Mouse (Mus musculus) hindbrain, embryonic 16.5 days (tissue): Measurements from ENCODE around the gene Furin. TPM values are rescaled to one million over a fixed set of nuclear protein-coding genes. Genes with fewer than 3 reads are reported as not detected.

Experiments
- ATAC-seq: fragments of 200-750 bp; cut with Nextera tagmentation; 2 replicates; pipeline ENCODE4 v1.8.0; 2017; ENCODE audit warnings: moderate TSS enrichment, moderate library complexity
- H3K27ac ChIP-seq: fragments of 300-500 bp; sonication (generic); 2 replicates; pipeline ENCODE4 v1.5.1; 2014; ENCODE audit warnings: low read depth, mild to moderate bottlenecking, control low read depth, low read length, moderate library complexity
- H3K27me3 ChIP-seq: fragments of 300-500 bp; sonication (generic); replicated peaks from 2 replicates; pipeline ENCODE4 v1.6.1; 2014; ENCODE audit warnings: low read length; ENCODE audit not compliant: control insufficient read depth, insufficient read depth
- H3K36me3 ChIP-seq: fragments of 300-500 bp; sonication (generic); 2 replicates; pipeline ENCODE4 v1.6.1; 2014; ENCODE audit warnings: mild to moderate bottlenecking, low read length, moderate library complexity, mixed read lengths; ENCODE audit not compliant: control insufficient read depth, insufficient read depth
- H3K4me1 ChIP-seq: fragments of 300-500 bp; sonication (generic); 2 replicates; pipeline ENCODE4 v1.6.1; 2014; ENCODE audit warnings: low read depth, low read length; ENCODE audit not compliant: control insufficient read depth, insufficient read depth
- H3K4me2 ChIP-seq: fragments of 300-500 bp; sonication (generic); 2 replicates; pipeline ENCODE4 v1.6.1; 2014; ENCODE audit warnings: mild to moderate bottlenecking, low read length, control low read depth, moderate library complexity
- H3K4me3 ChIP-seq: fragments of 300-500 bp; sonication (generic); 2 replicates; pipeline ENCODE4 v1.5.1; 2014; ENCODE audit warnings: mild to moderate bottlenecking, low read length, control low read depth, moderate library complexity
- H3K9ac ChIP-seq: fragments of 300-500 bp; sonication (generic); 2 replicates; pipeline ENCODE4 v1.6.1; 2014; ENCODE audit warnings: low read depth, mild to moderate bottlenecking, control low read depth, low read length, moderate library complexity
- H3K9me3 ChIP-seq: fragments of 300-500 bp; sonication (generic); 2 replicates; pipeline ENCODE4 v1.6.1; 2014; ENCODE audit warnings: mild to moderate bottlenecking, low read length, moderate library complexity; ENCODE audit not compliant: control insufficient read depth
- WGBS: fragments of 180-500 bp; shearing (Covaris S2); extraction: QIAGEN DNeasy Blood & Tissue Kit; methylation state at CpG from one replicate; pipeline ENCODE4 v1.1.7; 2014; 5-methylcytosine and 5-hydroxymethylcytosine counted together
- polyA plus RNA-seq: library from polyadenylated mRNA; unstranded; fragments of >200 nt; fragmentation: Nextera tagmentation; extraction: Ambion mirVana; gene quantifications from 2 replicates; pipeline ENCODE4 v1.2.1, GENCODE M21; 2015

The Furin gene
- 3.9 and 4.5 TPM in 2 replicates for polyA plus RNA-seq

DNA sequence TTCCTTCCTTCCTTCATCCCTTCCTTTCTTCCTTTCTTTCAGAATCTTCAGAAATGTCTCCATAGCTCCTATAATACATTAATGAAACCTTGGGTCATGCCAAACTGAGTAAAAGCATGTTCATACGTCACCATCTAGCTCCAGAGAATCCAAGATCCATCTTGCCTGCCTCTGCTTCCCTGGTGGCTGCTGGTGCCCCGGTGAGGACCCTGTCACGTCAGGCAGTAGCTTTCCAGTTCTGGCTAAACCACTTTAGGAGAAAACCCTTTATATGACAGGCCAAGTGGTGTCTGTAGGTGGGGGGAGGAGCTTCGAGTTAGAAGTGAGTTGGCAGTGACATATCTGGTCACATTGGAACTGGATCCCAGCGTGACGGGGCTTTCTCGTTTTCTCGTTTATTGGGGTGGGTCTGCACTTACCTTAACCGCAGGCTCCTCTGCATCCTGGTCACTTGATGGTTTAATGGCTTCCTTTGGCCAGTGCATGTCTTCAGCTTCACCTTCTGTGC is at the start of gene Furin:
Furin (minus strand) TSS at position 249 of the 508 bp plus-strand sequence.
- H3K36me3 ChIP-seq: no peaks in the 10 kb centered on the region
- H3K9ac ChIP-seq: no peak within 1 kb of the TSS
- ATAC-seq: no peak
- H3K4me2 ChIP-seq: no peak within 1 kb of the TSS
- no peaks in the 10 kb centered on the region for H3K27me3 ChIP-seq
- H3K27ac ChIP-seq: no peak within 1 kb of the TSS
- 79% methylated on average over 9 of the region's 9 CpGs for WGBS
- H3K4me1 ChIP-seq: peaks cover 14% of the 10 kb centered on the region
- H3K4me3 ChIP-seq: no peak within 1 kb of the TSS
- no peaks in the 10 kb centered on the region for H3K9me3 ChIP-seq

DNA sequence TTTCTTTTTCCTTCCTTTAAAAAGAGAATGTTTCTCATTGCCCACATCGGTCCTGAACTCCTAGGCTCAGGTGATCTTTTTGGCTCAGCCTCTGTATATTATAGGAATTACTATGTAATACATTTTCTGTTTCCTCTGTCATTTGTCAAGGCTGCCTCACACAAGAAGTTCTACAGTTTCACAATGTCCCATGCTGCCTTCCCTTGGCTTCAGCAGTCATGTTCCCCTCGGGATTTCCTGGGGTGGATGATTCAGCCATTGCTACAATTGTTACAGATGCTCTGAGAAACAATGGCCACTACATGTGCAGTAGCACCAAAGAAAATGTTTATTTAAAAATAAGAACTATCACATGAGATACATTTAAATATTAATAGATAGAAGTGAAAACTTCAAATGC is 49.5 kb upstream of the Furin start:
- Histone ChIP-seq H3K9ac (no peak overlapping the region), H3K4me3 (no peak overlapping the region), H3K27me3 (no peaks in the 10 kb centered on the region), H3K4me1 (no peaks in the 10 kb centered on the region; the same call in 1 of the 2 replicates), H3K36me3 (no peaks in the 10 kb centered on the region), H3K27ac (no peak overlapping the region), H3K4me2 (no peak overlapping the region), H3K9me3 (no peaks in the 10 kb centered on the region)
- ATAC-seq: no peak
- WGBS: 89% methylated on average over 2 of the region's 2 CpGs

DNA sequence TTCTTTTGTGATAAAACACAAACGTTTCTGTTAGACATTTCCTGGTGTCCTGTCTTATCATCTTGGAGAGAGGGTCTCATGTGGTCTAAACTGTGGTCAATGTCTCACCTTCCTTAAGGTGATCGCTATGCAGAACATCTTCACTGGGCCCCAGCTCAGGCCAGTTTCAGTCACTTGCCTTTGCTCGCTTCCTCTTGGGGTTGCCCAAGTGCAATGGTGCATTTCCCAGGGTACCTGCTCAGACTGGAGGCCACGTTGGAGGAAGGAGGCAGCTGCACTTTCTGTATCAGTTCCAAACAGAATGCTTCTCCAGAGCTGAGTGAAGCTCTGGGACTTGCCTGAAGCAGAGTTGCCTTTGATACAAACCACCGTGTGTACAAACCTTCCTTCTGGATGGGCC is 48.8 kb upstream of the Furin start:
- Histone ChIP-seq H3K4me1 (no peaks in the 10 kb centered on the region; the same call in 1 of the 2 replicates), H3K36me3 (no peaks in the 10 kb centered on the region), H3K9me3 (no peaks in the 10 kb centered on the region), H3K27me3 (no peaks in the 10 kb centered on the region), H3K9ac (no peak overlapping the region), H3K4me2 (no peak overlapping the region), H3K4me3 (no peak overlapping the region), H3K27ac (no peak overlapping the region)
- WGBS: 92% methylated on average over 5 of the region's 5 CpGs
- no peak for ATAC-seq

DNA sequence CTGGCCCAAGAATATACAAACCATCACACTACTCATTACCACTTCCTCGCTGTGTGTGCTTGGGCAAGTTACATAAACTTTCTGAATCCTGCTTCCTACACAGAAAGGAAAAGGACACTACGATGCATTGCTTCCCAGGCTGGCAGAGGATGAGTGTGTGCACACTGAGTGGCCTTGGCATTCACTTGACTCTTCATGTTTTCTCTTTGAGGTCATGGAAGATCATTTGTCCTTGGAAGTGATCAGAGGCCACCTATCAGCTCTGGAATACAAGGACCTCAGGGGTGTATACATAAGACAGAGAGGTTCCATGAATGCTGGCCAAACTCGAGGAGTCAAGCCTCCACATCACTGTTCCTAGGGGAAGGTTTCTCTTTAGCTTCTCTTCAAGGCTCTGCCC is 47.9 kb upstream of the Furin start:
- H3K4me2 ChIP-seq: no peak overlapping the region
- no peaks in the 10 kb centered on the region for H3K36me3 ChIP-seq
- H3K4me1 ChIP-seq: no peaks in the 10 kb centered on the region; the same call in 1 of the 2 replicates
- 89% methylated on average over 3 of the region's 3 CpGs for WGBS
- H3K9ac ChIP-seq: no peak overlapping the region
- H3K4me3 ChIP-seq: no peak overlapping the region
- ATAC-seq: no peak
- H3K27ac ChIP-seq: no peak overlapping the region
- H3K27me3 ChIP-seq: no peaks in the 10 kb centered on the region
- H3K9me3 ChIP-seq: no peaks in the 10 kb centered on the region

DNA sequence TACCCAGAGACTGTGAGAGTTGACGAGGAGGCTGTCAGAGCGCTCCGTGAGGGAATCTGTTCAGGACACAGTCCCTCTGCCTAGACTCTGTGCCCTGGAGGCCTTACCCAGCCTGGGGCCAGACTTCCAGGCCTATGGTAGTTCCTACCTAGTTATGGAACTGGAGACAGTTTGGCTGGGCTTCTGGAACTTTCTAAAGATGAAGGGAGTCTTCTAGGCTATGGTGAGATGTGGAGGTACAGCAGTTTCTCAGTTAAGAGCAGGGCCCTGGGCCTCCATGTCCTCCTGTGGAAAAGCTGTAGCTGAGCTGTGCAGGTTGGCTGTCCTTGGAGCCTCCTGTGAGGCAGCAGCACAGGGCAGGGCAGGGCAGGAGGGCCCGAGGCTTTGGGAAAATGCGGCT is 47.0 kb upstream of the Furin start:
- H3K4me3 ChIP-seq: no peak overlapping the region
- H3K9ac ChIP-seq: no peak overlapping the region
- H3K27me3 ChIP-seq: no peaks in the 10 kb centered on the region
- H3K27ac ChIP-seq: no peak overlapping the region
- H3K4me2 ChIP-seq: no peak overlapping the region
- ATAC-seq: no peak
- 76% methylated on average over 5 of the region's 5 CpGs for WGBS
- H3K4me1 ChIP-seq: no peaks in the 10 kb centered on the region
- no peaks in the 10 kb centered on the region for H3K36me3 ChIP-seq
- no peaks in the 10 kb centered on the region for H3K9me3 ChIP-seq

DNA sequence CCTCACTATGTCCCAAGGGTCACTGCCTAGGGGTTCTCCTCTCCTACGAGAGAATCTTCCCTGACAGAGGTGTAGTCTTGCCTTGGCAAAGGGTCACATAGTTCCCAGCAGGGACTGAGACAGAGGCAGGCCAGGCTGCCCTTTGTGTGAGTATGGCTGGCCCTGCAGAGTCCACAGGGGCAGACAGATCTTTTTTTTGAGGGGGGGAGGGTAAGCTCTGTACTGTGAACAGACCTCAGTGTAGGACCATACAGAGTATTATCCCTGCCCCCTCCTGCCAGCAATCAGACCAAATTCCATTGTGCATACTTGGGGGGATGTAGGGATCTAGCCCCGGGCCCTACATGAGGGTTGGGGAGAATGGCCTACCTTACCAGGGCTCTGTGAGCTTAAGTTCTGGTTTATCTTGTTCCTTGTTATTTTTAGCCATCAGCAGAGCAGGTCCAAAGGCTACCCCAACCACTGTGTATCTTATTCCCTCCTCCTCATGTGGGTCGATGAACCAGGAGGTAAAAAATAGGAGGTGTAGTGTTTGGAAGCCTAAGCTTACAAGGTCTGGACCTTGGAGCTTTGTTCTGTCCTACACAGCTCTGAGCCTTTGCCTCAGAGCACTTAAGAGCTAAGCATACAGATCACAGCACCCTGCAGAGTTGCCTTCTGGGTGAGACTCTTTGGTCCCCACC is 46.5 kb upstream of the Furin start:
- Histone ChIP-seq H3K27me3 (no peaks in the 10 kb centered on the region), H3K9ac (no peak overlapping the region), H3K4me2 (no peak overlapping the region), H3K27ac (no peak overlapping the region), H3K9me3 (no peaks in the 10 kb centered on the region), H3K36me3 (no peaks in the 10 kb centered on the region), H3K4me1 (no peaks in the 10 kb centered on the region), H3K4me3 (no peak overlapping the region)
- no peak for ATAC-seq
- WGBS: 77% methylated on average over 3 of the region's 3 CpGs

DNA sequence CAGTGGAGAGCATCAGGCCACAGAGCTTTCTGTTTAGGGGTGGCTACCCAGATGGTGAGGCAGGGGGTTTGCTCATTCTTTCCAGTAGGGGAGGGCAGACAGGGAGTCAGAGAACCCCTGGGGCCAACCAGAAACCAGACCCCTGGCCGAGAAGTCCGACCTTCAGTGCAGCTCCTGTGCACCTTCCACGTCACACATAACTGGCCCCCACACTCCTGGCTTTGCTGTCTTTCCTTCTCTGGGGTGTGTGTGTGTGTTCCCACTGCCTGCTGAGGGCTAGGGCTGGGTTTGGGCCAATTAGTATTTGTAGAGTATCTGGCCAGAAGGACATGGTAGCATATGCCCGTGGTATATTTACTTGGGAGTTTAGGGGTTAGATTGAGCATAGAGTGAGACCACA is 45.1 kb upstream of the Furin start:
- 83% methylated on average over 4 of the region's 4 CpGs for WGBS
- no peak for ATAC-seq
- H3K36me3 ChIP-seq: no peaks in the 10 kb centered on the region

DNA sequence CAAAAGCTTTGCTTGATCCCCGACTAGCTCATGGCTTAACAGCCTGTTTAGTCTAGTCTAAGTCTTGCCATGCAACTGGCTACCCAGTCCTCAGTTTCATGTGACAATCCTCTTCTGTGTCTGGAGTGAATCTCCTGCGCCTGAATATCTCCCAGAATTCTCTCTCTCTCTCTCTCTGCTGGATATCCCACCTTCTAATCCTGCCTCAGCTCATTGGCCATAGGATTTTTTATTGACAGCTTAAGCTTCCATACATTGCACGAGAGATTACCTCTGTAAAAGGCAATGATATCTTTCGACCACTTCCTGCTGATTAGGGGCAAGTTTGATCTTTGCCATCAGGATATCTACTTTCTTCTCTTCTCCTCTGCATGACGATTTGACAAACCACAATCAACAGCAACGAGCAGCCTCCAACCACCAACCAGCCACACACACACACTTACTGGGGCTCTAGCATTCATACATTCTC is 44.4 kb upstream of the Furin start:
- Histone ChIP-seq H3K27ac (no peak overlapping the region), H3K27me3 (no peaks in the 10 kb centered on the region), H3K9me3 (no peaks in the 10 kb centered on the region), H3K4me1 (no peaks in the 10 kb centered on the region), H3K4me3 (no peak overlapping the region), H3K4me2 (no peak overlapping the region), H3K36me3 (no peaks in the 10 kb centered on the region), H3K9ac (no peak overlapping the region)
- 80% methylated on average over 6 of the region's 6 CpGs for WGBS
- no peak for ATAC-seq

More for the DNA sequence above, 45.1 kb upstream of the Furin start:
- H3K27me3 ChIP-seq: no peaks in the 10 kb centered on the region
- H3K4me2 ChIP-seq: no peak overlapping the region
- no peaks in the 10 kb centered on the region for H3K4me1 ChIP-seq
- H3K9me3 ChIP-seq: no peaks in the 10 kb centered on the region
- H3K27ac ChIP-seq: no peak overlapping the region
- no peak overlapping the region for H3K9ac ChIP-seq
- no peak overlapping the region for H3K4me3 ChIP-seq

DNA sequence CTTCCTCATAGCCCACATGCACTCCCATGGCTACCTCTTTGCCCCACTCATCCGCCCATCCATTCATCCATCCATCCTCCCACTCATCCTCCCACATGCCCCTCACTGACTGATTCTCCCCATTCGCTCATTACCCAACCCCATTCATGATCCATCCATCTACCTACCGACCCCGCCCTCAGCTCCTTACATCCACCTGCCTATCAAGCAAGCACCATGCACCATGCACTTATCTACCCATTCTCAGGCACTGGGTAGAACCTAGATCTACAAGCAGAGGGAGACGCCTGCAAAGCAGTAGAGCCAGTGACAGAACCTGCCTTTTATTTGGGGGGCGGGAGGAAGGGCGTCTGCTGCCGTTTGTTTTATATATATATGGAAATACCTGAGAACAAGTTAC is 42.1 kb upstream of the Furin start:
- no peaks in the 10 kb centered on the region for H3K9me3 ChIP-seq
- no peak overlapping the region for H3K27ac ChIP-seq
- H3K4me3 ChIP-seq: no peak overlapping the region
- ATAC-seq: no peak
- no peaks in the 10 kb centered on the region for H3K4me1 ChIP-seq
- no peaks in the 10 kb centered on the region for H3K36me3 ChIP-seq
- WGBS: 95% methylated on average over 8 of the region's 8 CpGs
- H3K4me2 ChIP-seq: no peak overlapping the region
- H3K27me3 ChIP-seq: no peaks in the 10 kb centered on the region
- H3K9ac ChIP-seq: no peak overlapping the region
